ENCODE assay signal across 20 mouse cellular contexts in genomic region chr13:95196106-95196705, GRCm38 (mm10). TPM values are rescaled to one million over a fixed set of nuclear protein-coding genes. Genes with fewer than 3 reads are reported as not detected.
DNase-seq lines count a peak whose midpoint lies in the region; ATAC-seq and TF ChIP-seq lines count a peak whose summit lies in the region.
"Had no signal": no experiment of that assay in that cellular context is flagged by ENCODE, and none has a peak within 500 bp of the region (broad histone marks: within the 10 kb centered on the region; RNA-seq: fewer than 3 reads in every experiment).

No protein-coding gene starts in this region.

- ATAC-seq in hindbrain, embryonic 14.5 days (ENCODE audit: low FRiP score) = peak; percentile 48; the same call in 1 of the 2 replicates
- peak; percentile 71; the same call in 1 of the 2 replicates for ATAC-seq in midbrain, postnatal 0 days (ENCODE audit: low FRiP score)
- no peak for ATAC-seq in monocyte, adult 5-6 weeks (replicated peaks; ENCODE audit: insufficient number of reproducible peaks, low FRiP score, low TSS enrichment, poor library complexity, severe bottlenecking)
- ATAC-seq: lung, postnatal 0 days had no signal

- TF ChIP-seq CTCF in layer of hippocampus, adult 2 months (conservative IDR thresholded peaks at IDR 0.05) = no peak
- TF ChIP-seq CTCF in midbrain, postnatal 0 days (IDR thresholded peaks at IDR 0.05) = no peak

- no peak overlapping the region for H3K4me2 ChIP-seq in hindbrain, embryonic 14.5 days (replicated peaks)
- no peak overlapping the region for H3K4me2 ChIP-seq in midbrain, postnatal 0 days (ENCODE audit: low read depth, low read length, poor library complexity, severe bottlenecking)
- H3K4me2 ChIP-seq: embryonic facial prominence, embryonic 15.5 days; heart, embryonic 13.5 days; neural tube, embryonic 13.5 days; stomach, embryonic 15.5 days had no signal

- no peaks in the 10 kb centered on the region for H3K36me3 ChIP-seq in hindbrain, embryonic 14.5 days (replicated peaks; ENCODE audit: control insufficient read depth, insufficient read depth)
- H3K36me3 ChIP-seq in midbrain, postnatal 0 days (ENCODE audit: insufficient read depth, low read length) = no peaks in the 10 kb centered on the region
- H3K36me3 ChIP-seq: embryonic facial prominence, embryonic 15.5 days; heart, embryonic 13.5 days; neural tube, embryonic 13.5 days; stomach, embryonic 15.5 days had no signal

- H3K27ac ChIP-seq in layer of hippocampus, adult 2 months = peak overlapping the region; percentile 51; the same call in 1 of the 2 replicates
- H3K27ac ChIP-seq in hindbrain, embryonic 14.5 days = no peak overlapping the region
- H3K27ac ChIP-seq in midbrain, postnatal 0 days (ENCODE audit: low read depth, low read length) = peak overlapping the region; percentile 7; the same call in 1 of the 2 replicates
- H3K27ac ChIP-seq: embryonic facial prominence, embryonic 15.5 days; heart, embryonic 13.5 days; liver, embryonic 14.5 days; neural tube, embryonic 13.5 days; stomach, embryonic 15.5 days had no signal

- H3K4me1 ChIP-seq in hindbrain, embryonic 14.5 days (replicated peaks; ENCODE audit: control insufficient read depth, insufficient read depth, low read length) = 0 out of 2 replicates have a peak, but pooled peaks cover 7% of the 10 kb centered on the region
- 0 out of 2 replicates have a peak, but pooled peaks cover 3% of the 10 kb centered on the region for H3K4me1 ChIP-seq in midbrain, postnatal 0 days (ENCODE audit: insufficient read depth, low read length)
- H3K4me1 ChIP-seq: embryonic facial prominence, embryonic 15.5 days; heart, embryonic 13.5 days; stomach, embryonic 15.5 days had no signal

- WGBS in hindbrain, embryonic 14.5 days = 35% methylated on average over 7 of the region's 7 CpGs
- WGBS in midbrain, postnatal 0 days = 38% methylated on average over 7 of the region's 7 CpGs

- no peaks in the 10 kb centered on the region for H3K9me3 ChIP-seq in hindbrain, embryonic 14.5 days (ENCODE audit: control insufficient read depth, low read length)
- no peaks in the 10 kb centered on the region for H3K9me3 ChIP-seq in midbrain, postnatal 0 days (ENCODE audit: low read length)
- H3K9me3 ChIP-seq: embryonic facial prominence, embryonic 15.5 days; heart, embryonic 13.5 days; neural tube, embryonic 13.5 days; stomach, embryonic 15.5 days had no signal

- peak; percentile 4 for DNase-seq in embryo, embryonic 10.5 days (ENCODE audit: low spot score)
- no peak for DNase-seq in embryo, embryonic 9.5 days (ENCODE audit: extremely low spot score)
- DNase-seq in layer of hippocampus, adult 2 months (ENCODE audit: low spot score in 2 of 2) = peak in 1 of 2 experiments; percentile 42
- no peak for DNase-seq in layer of hippocampus, adult 9-10 months (ENCODE audit: low spot score)
- DNase-seq in hindbrain, embryonic 14.5 days (ENCODE audit: low spot score) = no peak
- DNase-seq in midbrain, postnatal 0 days (ENCODE audit: low spot score) = peak; percentile 42
- DNase-seq in cerebellum, postnatal 14 days = no peak
- DNase-seq: adrenal gland, postnatal 14 days; cerebellum, postnatal 36 days; heart, postnatal 4 days; kidney, adult 11 months; kidney, postnatal 36 days; spleen, adult 18-20 months had no signal

- H3K9ac ChIP-seq in hindbrain, embryonic 14.5 days = no peak overlapping the region
- H3K9ac ChIP-seq in midbrain, postnatal 0 days (replicated peaks; ENCODE audit: low read length, poor library complexity, severe bottlenecking) = no peak overlapping the region
- H3K9ac ChIP-seq: embryonic facial prominence, embryonic 15.5 days; heart, embryonic 13.5 days; liver, embryonic 14.5 days; neural tube, embryonic 13.5 days; stomach, embryonic 15.5 days had no signal

- no peak overlapping the region for H3K4me3 ChIP-seq in layer of hippocampus, adult 2 months
- H3K4me3 ChIP-seq in hindbrain, embryonic 14.5 days (replicated peaks; ENCODE audit: low read length) = no peak overlapping the region
- no peak overlapping the region for H3K4me3 ChIP-seq in midbrain, postnatal 0 days (ENCODE audit: low read depth, low read length)
- H3K4me3 ChIP-seq: embryonic facial prominence, embryonic 15.5 days; heart, embryonic 13.5 days; neural tube, embryonic 13.5 days; stomach, embryonic 15.5 days had no signal

- no peaks in the 10 kb centered on the region for H3K27me3 ChIP-seq in hindbrain, embryonic 14.5 days (ENCODE audit: control insufficient read depth, insufficient read depth, low read length)
- H3K27me3 ChIP-seq in midbrain, postnatal 0 days (ENCODE audit: insufficient read depth, low read length) = no peaks in the 10 kb centered on the region
- H3K27me3 ChIP-seq: embryonic facial prominence, embryonic 15.5 days; neural tube, embryonic 13.5 days; stomach, embryonic 15.5 days had no signal

RNA-seq across cellular contexts. Expression of gene Pde8b, which starts 53.9 kb away (rescaled TPM):
- 100 to 1,000 TPM; 114 to 120 TPM for total RNA-seq in layer of hippocampus, adult 2 months (2021)
- polyA plus RNA-seq in hindbrain, embryonic 14.5 days (2014; fragmentation: Nextera tagmentation; extraction: Ambion mirVana) = 8.0 and 12.2 TPM in 2 replicates
- 23.6 and 28.7 TPM in 2 replicates for total RNA-seq in midbrain, postnatal 0 days (2014; rRNA removed)
- polyA plus RNA-seq in midbrain, postnatal 0 days (2015; fragmentation: Nextera tagmentation; extraction: Ambion mirVana) = 6.4 and 7.1 TPM in 2 replicates
- total RNA-seq in monocyte, adult 5-6 weeks (2017) = 1.4 to 5.0 TPM (median 2.8 TPM) in 3 replicates

Comparison
In these comparisons a context has a peak if more than half of its experiments do, and no peak if none do; other contexts are left out.
1. DNase-seq: peak in embryo, embryonic 10.5 days (single experiment) and midbrain, postnatal 0 days (single experiment); none in embryo, embryonic 9.5 days (single experiment), layer of hippocampus, adult 9-10 months (single experiment), hindbrain, embryonic 14.5 days (single experiment) and cerebellum, postnatal 14 days (0 of 2).